Mouse (Mus musculus) liver, embryonic 16.5 days (tissue): ENCODE results near the gene Fam222b. TPM values are rescaled to one million over a fixed set of nuclear protein-coding genes. Genes with fewer than 3 reads are reported as not detected.
"Not testable (repeated sequence)": the region's sequence is repeated elsewhere in the genome, so short reads cannot be mapped to it uniquely, and the experiment has no call there.

Source experiments
- ATAC-seq: fragments of 200-750 bp; cut with Nextera tagmentation; 2 replicates; pipeline ENCODE4 v1.8.0; 2017; ENCODE audit warnings: low read depth, mild to moderate bottlenecking, moderate number of reproducible peaks, moderate library complexity
- H3K27ac ChIP-seq: fragments of 300-500 bp; sonication (generic); 2 replicates; pipeline ENCODE4 v1.5.1; 2014; ENCODE audit warnings: mild to moderate bottlenecking, low read length
- H3K27me3 ChIP-seq: fragments of 300-500 bp; sonication (generic); 2 replicates; pipeline ENCODE4 v1.6.1; 2014; ENCODE audit warnings: low read depth, low read length, mixed read lengths; ENCODE audit not compliant: control insufficient read depth, insufficient read depth
- H3K36me3 ChIP-seq: fragments of 300-500 bp; sonication (generic); 2 replicates; pipeline ENCODE4 v1.6.1; 2014; ENCODE audit warnings: mild to moderate bottlenecking; ENCODE audit not compliant: control insufficient read depth, insufficient read depth
- H3K4me1 ChIP-seq: fragments of 300-500 bp; sonication (generic); 2 replicates; pipeline ENCODE4 v1.6.1; 2014; ENCODE audit warnings: low read depth, low read length, mixed read lengths; ENCODE audit not compliant: control insufficient read depth
- H3K4me2 ChIP-seq: fragments of 300-500 bp; sonication (generic); 2 replicates; pipeline ENCODE4 v1.6.1; 2014; ENCODE audit warnings: low read depth, low read length, mixed read lengths
- H3K4me3 ChIP-seq: fragments of 300-500 bp; sonication (generic); 2 replicates; pipeline ENCODE4 v1.5.1; 2014; ENCODE audit warnings: low read depth, mild to moderate bottlenecking, low read length
- H3K9ac ChIP-seq: fragments of 300-500 bp; sonication (generic); 2 replicates; pipeline ENCODE4 v1.6.1; 2014; ENCODE audit warnings: low read depth, low read length
- H3K9me3 ChIP-seq: fragments of 300-500 bp; sonication (generic); replicated peaks from 2 replicates; pipeline ENCODE4 v1.6.1; 2016; ENCODE audit warnings: low read length; ENCODE audit not compliant: control insufficient read depth
- WGBS: fragments of 180-500 bp; shearing (Covaris S2); extraction: QIAGEN DNeasy Blood & Tissue Kit; methylation state at CpG from one replicate; pipeline ENCODE4 v1.1.7; 2014; ENCODE audit not compliant: insufficient replicate concordance; 5-methylcytosine and 5-hydroxymethylcytosine counted together
- polyA plus RNA-seq: library from polyadenylated mRNA; unstranded; fragments of >200 nt; fragmentation: Nextera tagmentation; extraction: Ambion mirVana; gene quantifications from 2 replicates; pipeline ENCODE4 v1.2.1, GENCODE M21; 2015

The Fam222b gene
- polyA plus RNA-seq, 1 experiment from 2014 or later: 4.9 TPM

- ATAC-seq: no peak
- H3K9me3 ChIP-seq: no peaks in the 10 kb centered on the region
- no peaks in the 10 kb centered on the region for H3K36me3 ChIP-seq
- no peak overlapping the region for H3K9ac ChIP-seq
- H3K4me2 ChIP-seq: no peak overlapping the region
- peaks cover 63% of the 10 kb centered on the region for H3K4me1 ChIP-seq
- no peak overlapping the region for H3K4me3 ChIP-seq
- no peak overlapping the region for H3K27ac ChIP-seq
- 66% methylated on average over 5 of the region's 5 CpGs for WGBS
- no peaks in the 10 kb centered on the region for H3K27me3 ChIP-seq
These were observed 26.7 kb downstream of the Fam222b start for GRCm38 (mm10) chr11:78121176-78121575.

GRCm38 (mm10) chr11:78122815-78123214 lies 28.4 kb downstream of the Fam222b start:
- no peak for ATAC-seq
- WGBS: 49% methylated on average over 4 of the region's 4 CpGs
- no peak overlapping the region for H3K4me2 ChIP-seq
- no peaks in the 10 kb centered on the region for H3K36me3 ChIP-seq
- peaks cover 63% of the 10 kb centered on the region for H3K4me1 ChIP-seq
- no peak overlapping the region for H3K4me3 ChIP-seq
- no peaks in the 10 kb centered on the region for H3K27me3 ChIP-seq
- no peak overlapping the region for H3K9ac ChIP-seq
- H3K9me3 ChIP-seq: no peaks in the 10 kb centered on the region
- no peak overlapping the region for H3K27ac ChIP-seq

- Histone ChIP-seq H3K9ac (no peak overlapping the region), H3K4me3 (no peak overlapping the region), H3K4me2 (no peak overlapping the region), H3K36me3 (no peaks in the 10 kb centered on the region), H3K27me3 (no peaks in the 10 kb centered on the region), H3K9me3 (no peaks in the 10 kb centered on the region), H3K4me1 (peaks cover 56% of the 10 kb centered on the region), H3K27ac (no peak overlapping the region)
- no peak for ATAC-seq
These were observed 29.3 kb downstream of the Fam222b start for GRCm38 (mm10) chr11:78123782-78124181.

DNA sequence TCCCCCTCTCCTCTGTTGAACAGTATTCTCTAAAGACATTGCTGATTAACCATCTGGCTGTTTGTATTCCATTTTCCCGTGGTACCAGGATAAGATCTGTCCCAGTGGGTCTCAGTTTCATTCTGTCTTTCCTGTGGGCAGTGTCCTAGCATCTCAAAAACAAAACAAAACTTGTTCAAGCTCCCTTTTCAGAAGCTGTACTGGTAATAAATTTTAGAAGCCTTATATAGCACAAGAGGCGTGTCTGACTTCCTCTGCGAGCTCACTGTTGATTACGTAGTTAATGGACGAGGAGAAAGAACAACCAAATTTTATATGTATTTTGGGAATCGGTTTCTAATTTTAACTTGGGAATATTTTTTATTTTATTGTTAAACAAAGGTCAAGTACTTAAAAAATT lies 31.2 kb downstream of the Fam222b start:
- peak overlapping the region; percentile 41 for H3K4me2 ChIP-seq
- no peak for ATAC-seq
- no peaks in the 10 kb centered on the region for H3K27me3 ChIP-seq
- H3K36me3 ChIP-seq: no peaks in the 10 kb centered on the region
- WGBS: 19% methylated on average over 6 of the region's 6 CpGs
- peak overlapping the region; percentile 30 for H3K4me3 ChIP-seq
- H3K9me3 ChIP-seq: no peaks in the 10 kb centered on the region
- peak overlapping the region; percentile 18 for H3K27ac ChIP-seq
- H3K4me1 ChIP-seq: peaks cover 43% of the 10 kb centered on the region
- peak overlapping the region; percentile 32 for H3K9ac ChIP-seq

- Histone ChIP-seq H3K4me1 (peaks cover 34% of the 10 kb centered on the region), H3K9ac (no peak overlapping the region), H3K4me3 (no peak overlapping the region), H3K9me3 (no peaks in the 10 kb centered on the region), H3K27me3 (no peaks in the 10 kb centered on the region), H3K27ac (no peak overlapping the region), H3K36me3 (no peaks in the 10 kb centered on the region), H3K4me2 (no peak overlapping the region)
- 31% methylated on average over 4 of the region's 4 CpGs for WGBS
- ATAC-seq: peak; percentile 41; the same call in 1 of the 2 replicates
These were observed 32.3 kb downstream of the Fam222b start for GRCm38 (mm10) chr11:78126739-78127138.

GRCm38 (mm10) chr11:78129458-78129857 lies 35.0 kb downstream of the Fam222b start:
- peaks cover 39% of the 10 kb centered on the region for H3K4me1 ChIP-seq
- H3K4me2 ChIP-seq: no peak overlapping the region
- H3K4me3 ChIP-seq: no peak overlapping the region
- no peak overlapping the region for H3K9ac ChIP-seq
- H3K9me3 ChIP-seq: no peaks in the 10 kb centered on the region
- no peaks in the 10 kb centered on the region for H3K27me3 ChIP-seq
- ATAC-seq: no peak
- no peak overlapping the region for H3K27ac ChIP-seq
- H3K36me3 ChIP-seq: no peaks in the 10 kb centered on the region
- 49% methylated on average over 8 of the region's 8 CpGs for WGBS

GRCm38 (mm10) chr11:78133915-78134314 lies 39.5 kb downstream of the Fam222b start:
- Histone ChIP-seq H3K4me2 (no peak overlapping the region), H3K27ac (no peak overlapping the region), H3K4me1 (peaks cover 28% of the 10 kb centered on the region), H3K36me3 (no peaks in the 10 kb centered on the region), H3K9me3 (no peaks in the 10 kb centered on the region), H3K9ac (no peak overlapping the region), H3K4me3 (no peak overlapping the region), H3K27me3 (no peaks in the 10 kb centered on the region)
- no peak for ATAC-seq
- 33% methylated on average over 6 of the region's 6 CpGs for WGBS

DNA sequence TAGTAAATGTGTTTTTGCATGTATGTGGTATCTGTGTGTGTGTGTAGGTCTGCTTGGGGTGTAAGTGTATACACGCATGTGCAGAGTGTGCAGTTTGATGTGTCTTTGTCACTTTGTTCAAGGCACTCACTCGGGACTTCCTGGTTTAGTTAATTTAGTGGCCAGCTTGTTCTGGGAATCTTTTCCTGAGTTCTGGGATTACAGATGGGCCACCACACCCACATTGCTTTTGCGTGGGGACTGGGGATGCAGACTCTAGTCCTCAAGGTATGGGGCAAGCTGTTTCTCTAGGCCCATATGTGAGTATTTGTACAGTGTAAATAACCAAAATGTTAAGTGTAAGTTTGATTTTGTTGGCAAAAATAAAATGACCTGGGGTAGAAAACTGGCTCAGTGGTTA lies 39.9 kb downstream of the Fam222b start:
- Histone ChIP-seq H3K9ac (no peak overlapping the region), H3K9me3 (no peaks in the 10 kb centered on the region), H3K4me3 (no peak overlapping the region), H3K4me1 (peaks cover 27% of the 10 kb centered on the region), H3K36me3 (no peaks in the 10 kb centered on the region), H3K27me3 (no peaks in the 10 kb centered on the region), H3K27ac (no peak overlapping the region), H3K4me2 (no peak overlapping the region)
- 59% methylated on average over 3 of the region's 3 CpGs for WGBS
- no peak for ATAC-seq

- not testable (repeated sequence) for H3K4me2 ChIP-seq, H3K9ac ChIP-seq, H3K27me3 ChIP-seq, H3K36me3 ChIP-seq, H3K9me3 ChIP-seq, H3K4me3 ChIP-seq, H3K27ac ChIP-seq
- H3K4me1 ChIP-seq: peaks cover 29% of the 10 kb centered on the region
- WGBS: 64% methylated on average over 7 of the region's 7 CpGs
- ATAC-seq: peak; percentile 77; the same call in 1 of the 2 replicates
These were observed 40.9 kb downstream of the Fam222b start for GRCm38 (mm10) chr11:78135314-78135713.
